Mouse (Mus musculus): ENCODE results near the gene Sprn. TPM values are rescaled to one million over a fixed set of nuclear protein-coding genes. Genes with fewer than 3 reads are reported as not detected.
A peak's percentile ranks its signal among the peaks of the same experiment; 100 is the strongest.
"Not testable (repeated sequence)": the region's sequence is repeated elsewhere in the genome, so short reads cannot be mapped to it uniquely, and the experiment has no call there.

The Sprn gene
- polyA plus RNA-seq, 1 experiment from 2014 or later: 3.3 TPM

GRCm38 (mm10) chr7:140137135-140138020 lies 17.3 kb downstream of the Sprn start, which contains the start of gene Mtg1:
Mtg1 (plus strand) TSS chr7:140137564.
- H3K4me1 ChIP-seq: peaks cover 7% of the 10 kb centered on the region
- peak within 1 kb of the TSS; percentile 94 for H3K4me2 ChIP-seq
- H3K9me3 ChIP-seq (replicated peaks): no peaks in the 10 kb centered on the region
- H3K9ac ChIP-seq: peak within 1 kb of the TSS; percentile 87
- H3K4me3 ChIP-seq: peak within 1 kb of the TSS; percentile 83
- no peaks in the 10 kb centered on the region for H3K36me3 ChIP-seq (ENCODE audit: poor library complexity, severe bottlenecking)
- no peaks in the 10 kb centered on the region for H3K27me3 ChIP-seq
- peak; percentile 98 for ATAC-seq
- whole genome bisulfite sequencing: 2% methylated on average over 39 of the region's 39 CpGs
- H3K27ac ChIP-seq: peak within 1 kb of the TSS; percentile 52; the same call in 1 of the 2 replicates

GRCm38 (mm10) chr7:140135106-140135770 lies 19.4 kb downstream of the Sprn start:
- H3K4me1 ChIP-seq: peaks cover 7% of the 10 kb centered on the region
- WGBS: 90% methylated on average over 5 of the region's 5 CpGs

DNA sequence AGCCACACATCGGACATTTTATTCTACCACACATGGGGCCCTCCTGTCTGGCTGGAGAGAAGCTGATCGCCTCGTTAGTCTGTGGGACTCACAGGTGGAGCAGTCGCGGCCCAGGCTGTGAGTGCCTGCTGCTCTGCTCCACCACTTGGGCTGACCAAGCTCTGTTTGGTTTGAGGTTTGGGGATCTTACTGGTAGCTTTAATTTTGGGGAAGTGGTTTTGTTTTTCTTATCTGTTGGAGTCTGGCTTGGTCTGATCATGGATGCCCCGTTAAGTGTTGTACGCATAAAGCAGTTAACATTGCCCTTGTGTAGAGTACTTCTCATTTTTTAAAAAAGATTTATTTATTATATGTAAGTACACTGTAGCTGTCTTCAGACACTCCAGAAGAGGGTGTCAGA lies 20.6 kb downstream of the Sprn start:
- not testable (repeated sequence) for H3K9me3 ChIP-seq (replicated peaks); H3K27me3 ChIP-seq; H3K4me2 ChIP-seq; H3K9ac ChIP-seq; H3K4me3 ChIP-seq; H3K27ac ChIP-seq; H3K36me3 ChIP-seq (ENCODE audit: poor library complexity, severe bottlenecking); H3K4me1 ChIP-seq; ATAC-seq
- WGBS: 90% methylated on average over 7 of the region's 7 CpGs

More at GRCm38 (mm10) chr7:140135106-140135770, 19.4 kb downstream of the Sprn start:
- Histone ChIP-seq H3K9ac (no peak overlapping the region), H3K4me2 (no peak overlapping the region), H3K4me3 (no peak overlapping the region), H3K27me3 (no peaks in the 10 kb centered on the region), H3K9me3 (replicated peaks) (no peaks in the 10 kb centered on the region), H3K36me3 (ENCODE audit: poor library complexity, severe bottlenecking) (0 out of 2 replicates have a peak, but pooled peaks cover under 1% of the 10 kb centered on the region), H3K27ac (no peak overlapping the region)
- ATAC-seq: no peak

DNA sequence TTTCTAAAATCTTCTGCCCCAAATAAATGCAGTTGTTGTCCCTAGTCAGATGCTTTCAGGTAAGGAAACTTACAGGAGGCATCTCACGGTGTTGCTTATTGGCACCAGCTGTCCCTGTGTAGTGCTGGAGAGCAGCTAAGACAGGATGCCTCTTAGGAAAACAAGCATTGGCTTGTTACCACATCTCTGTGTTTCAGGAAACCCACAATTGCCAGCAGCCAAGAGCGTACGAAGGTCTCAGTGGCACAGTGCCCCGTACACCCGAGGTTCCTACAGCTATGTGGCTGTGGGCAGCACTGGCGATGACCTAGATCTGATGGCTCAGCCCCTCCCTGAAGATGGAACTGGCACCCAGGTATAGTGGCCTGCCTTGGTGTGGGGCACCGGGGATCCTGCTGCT lies 22.5 kb downstream of the Sprn start:
- not testable (repeated sequence) for H3K27me3 ChIP-seq; ATAC-seq; H3K4me3 ChIP-seq; H3K9me3 ChIP-seq (replicated peaks); H3K4me2 ChIP-seq; H3K4me1 ChIP-seq; H3K9ac ChIP-seq; H3K27ac ChIP-seq; H3K36me3 ChIP-seq (ENCODE audit: poor library complexity, severe bottlenecking)
- WGBS: 87% methylated on average over 7 of the region's 7 CpGs

DNA sequence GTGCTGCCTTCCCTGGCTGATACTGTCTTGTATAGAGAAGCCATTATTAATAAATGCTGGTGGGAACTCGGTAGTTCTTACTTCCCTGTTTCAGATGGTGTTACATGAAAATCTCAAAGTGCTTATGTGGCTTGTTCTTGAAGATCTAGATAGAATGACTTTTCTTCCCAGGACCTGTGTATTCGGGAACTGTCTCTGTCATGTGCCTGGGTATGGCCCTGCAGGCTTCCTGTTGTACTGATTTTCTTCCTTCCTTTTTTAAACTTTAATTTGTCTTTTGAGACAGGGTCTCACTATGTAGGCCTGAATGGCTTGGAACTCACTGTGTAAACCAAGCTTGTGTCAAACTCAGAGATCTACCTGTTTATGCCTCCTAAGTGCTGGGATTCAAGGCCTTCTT lies 26.8 kb downstream of the Sprn start:
- no peak overlapping the region for H3K4me3 ChIP-seq
- peaks cover 5% of the 10 kb centered on the region; the same call in 1 of the 2 replicates for H3K4me1 ChIP-seq
- H3K27ac ChIP-seq: no peak overlapping the region
- H3K9me3 ChIP-seq (replicated peaks): no peaks in the 10 kb centered on the region
- 94% methylated on average over 2 of the region's 2 CpGs for WGBS
- no peak overlapping the region for H3K4me2 ChIP-seq
- H3K9ac ChIP-seq: no peak overlapping the region
- no peaks in the 10 kb centered on the region for H3K27me3 ChIP-seq
- H3K36me3 ChIP-seq (ENCODE audit: poor library complexity, severe bottlenecking): 0 out of 2 replicates have a peak, but pooled peaks cover 7% of the 10 kb centered on the region
- no peak for ATAC-seq

GRCm38 (mm10) chr7:140126934-140127333 lies 27.7 kb downstream of the Sprn start:
- Histone ChIP-seq H3K4me1 (peaks cover 5% of the 10 kb centered on the region; the same call in 1 of the 2 replicates), H3K27me3 (no peaks in the 10 kb centered on the region), H3K4me3 (no peak overlapping the region), H3K4me2 (no peak overlapping the region), H3K9me3 (replicated peaks) (no peaks in the 10 kb centered on the region), H3K27ac (no peak overlapping the region), H3K36me3 (ENCODE audit: poor library complexity, severe bottlenecking) (0 out of 2 replicates have a peak, but pooled peaks cover 7% of the 10 kb centered on the region), H3K9ac (no peak overlapping the region)
- WGBS: 83% methylated on average over 3 of the region's 3 CpGs
- no peak for ATAC-seq

GRCm38 (mm10) chr7:140126022-140126350 lies 28.7 kb downstream of the Sprn start:
- peak overlapping the region; percentile 84 for H3K4me2 ChIP-seq
- H3K27ac ChIP-seq: no peak overlapping the region
- H3K4me1 ChIP-seq: peaks cover 5% of the 10 kb centered on the region; the same call in 1 of the 2 replicates
- peak overlapping the region; percentile 88 for H3K9ac ChIP-seq
- H3K4me3 ChIP-seq: peak overlapping the region; percentile 69
- no peaks in the 10 kb centered on the region for H3K27me3 ChIP-seq
- no peak; the same call in none of the 2 replicates for ATAC-seq
- no peaks in the 10 kb centered on the region for H3K9me3 ChIP-seq (replicated peaks)
- H3K36me3 ChIP-seq (ENCODE audit: poor library complexity, severe bottlenecking): 0 out of 2 replicates have a peak, but pooled peaks cover 7% of the 10 kb centered on the region
- WGBS: 8% methylated on average over 5 of the region's 5 CpGs

GRCm38 (mm10) chr7:140125278-140126021 lies 29.2 kb downstream of the Sprn start:
- peak; percentile 97 for ATAC-seq
- H3K27ac ChIP-seq: no peak overlapping the region
- WGBS: 1% methylated on average over 37 of the region's 40 CpGs

GRCm38 (mm10) chr7:140124382-140124781 lies 30.3 kb downstream of the Sprn start:
- no peak for ATAC-seq
- Histone ChIP-seq H3K27ac (no peak overlapping the region), H3K27me3 (no peaks in the 10 kb centered on the region), H3K36me3 (ENCODE audit: poor library complexity, severe bottlenecking) (no peaks in the 10 kb centered on the region), H3K4me2 (no peak overlapping the region), H3K9me3 (replicated peaks) (no peaks in the 10 kb centered on the region), H3K4me3 (no peak overlapping the region), H3K9ac (no peak overlapping the region), H3K4me1 (peaks cover 5% of the 10 kb centered on the region; the same call in 1 of the 2 replicates)
- WGBS: 98% methylated on average over 1 of the region's 1 CpGs

More at GRCm38 (mm10) chr7:140125278-140126021, 29.2 kb downstream of the Sprn start:
- H3K9ac ChIP-seq: peak overlapping the region; percentile 88
- 0 out of 2 replicates have a peak, but pooled peaks cover 7% of the 10 kb centered on the region for H3K36me3 ChIP-seq (ENCODE audit: poor library complexity, severe bottlenecking)
- H3K27me3 ChIP-seq: no peaks in the 10 kb centered on the region
- H3K4me2 ChIP-seq: peak overlapping the region; percentile 84
- no peaks in the 10 kb centered on the region for H3K9me3 ChIP-seq (replicated peaks)
- peak overlapping the region; percentile 69 for H3K4me3 ChIP-seq
- peaks cover 5% of the 10 kb centered on the region; the same call in 1 of the 2 replicates for H3K4me1 ChIP-seq

- Histone ChIP-seq H3K4me3 (no peak overlapping the region), H3K9me3 (replicated peaks) (no peaks in the 10 kb centered on the region), H3K4me2 (no peak overlapping the region), H3K4me1 (peaks cover 5% of the 10 kb centered on the region; the same call in 1 of the 2 replicates), H3K27me3 (no peaks in the 10 kb centered on the region), H3K27ac (no peak overlapping the region), H3K9ac (no peak overlapping the region), H3K36me3 (ENCODE audit: poor library complexity, severe bottlenecking) (no peaks in the 10 kb centered on the region)
- WGBS: 32% methylated on average over 4 of the region's 4 CpGs
- ATAC-seq: no peak
Measured at GRCm38 (mm10) chr7:140122765-140123164, 31.9 kb downstream of the Sprn start.

DNA sequence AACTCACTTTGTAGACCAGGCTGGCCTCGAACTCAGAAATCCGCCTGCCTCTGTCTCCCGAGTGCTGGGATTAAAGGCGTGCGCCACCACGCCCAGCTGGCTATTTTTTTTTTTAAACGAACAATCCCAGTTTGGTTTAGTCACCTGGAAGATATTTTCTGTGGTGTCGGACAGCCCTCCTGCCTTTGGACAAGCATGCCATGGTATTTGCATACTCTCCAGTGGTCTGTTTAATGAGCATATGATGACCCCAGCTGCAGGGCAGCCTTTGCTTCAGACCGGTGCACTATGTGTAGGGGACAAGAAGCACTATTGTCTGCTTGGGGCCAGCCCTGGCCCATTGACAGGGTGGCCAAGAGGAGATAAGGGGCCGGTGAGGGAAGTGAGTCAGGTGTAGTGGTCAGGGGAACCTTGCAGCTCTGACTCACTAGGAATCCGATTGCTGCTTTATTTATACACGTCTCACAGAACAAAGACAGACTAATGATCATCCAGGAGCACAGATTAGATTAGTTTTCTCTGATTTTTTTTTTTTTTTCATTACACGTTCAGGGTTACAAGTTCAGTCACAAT lies 33.3 kb downstream of the Sprn start:
- no peak overlapping the region for H3K4me2 ChIP-seq
- H3K9me3 ChIP-seq (replicated peaks): no peaks in the 10 kb centered on the region
- H3K4me1 ChIP-seq: peaks cover 5% of the 10 kb centered on the region; the same call in 1 of the 2 replicates
- no peak overlapping the region for H3K27ac ChIP-seq
- H3K27me3 ChIP-seq: no peaks in the 10 kb centered on the region
- WGBS: 66% methylated on average over 13 of the region's 13 CpGs
- no peak overlapping the region for H3K4me3 ChIP-seq
- H3K9ac ChIP-seq: no peak overlapping the region
- no peaks in the 10 kb centered on the region for H3K36me3 ChIP-seq (ENCODE audit: poor library complexity, severe bottlenecking)
- no peak for ATAC-seq
